Mouse (Mus musculus) MEL (cell line): Measurements from ENCODE around the gene Gm20867. TPM values are rescaled to one million over a fixed set of nuclear protein-coding genes. Genes with fewer than 3 reads are reported as not detected.
"Not testable (repeated sequence)": the region's sequence is repeated elsewhere in the genome, so short reads cannot be mapped to it uniquely, and the experiment has no call there.

ENCODE experiments used
- DNase-seq: peaks from one replicate; pipeline ENCODE4 v3.0.0; 2011; ENCODE audit warnings: low read depth, low spot score
- H3K27ac ChIP-seq: 2 replicates; pipeline ENCODE4 v1.5.1; 2012; ENCODE audit warnings: low read depth, mild to moderate bottlenecking, control low read depth, low read length, moderate library complexity; ENCODE audit not compliant: control insufficient read depth
- H3K27me3 ChIP-seq, 2 experiments: fragments of 150-350 bp in 1 of 2; sonication (generic) in 1 of 2; 2 replicates each; pipeline ENCODE4 v1.6.1; 2012; ENCODE audit warnings: low read length in 2 of 2, mild to moderate bottlenecking in 2 of 2, improper control_type of control experiment in 1 of 2, moderate library complexity in 1 of 2; ENCODE audit not compliant: insufficient read depth in 2 of 2, control insufficient read depth in 1 of 2
- H3K36me3 ChIP-seq, 2 experiments: 2 replicates each; pipeline ENCODE4 v1.6.1; 2012 to 2014; ENCODE audit warnings: low read length in 2 of 2, improper control_type of control experiment in 1 of 2, inconsistent platforms in 1 of 2, mild to moderate bottlenecking in 1 of 2; ENCODE audit not compliant: insufficient read depth in 2 of 2, control insufficient read depth in 1 of 2
- H3K4me1 ChIP-seq, 2 experiments: fragments of 150-350 bp in 1 of 2; sonication (generic) in 1 of 2; 2 replicates each; pipeline ENCODE4 v1.6.1; 2012; ENCODE audit warnings: low read length in 2 of 2, improper control_type of control experiment in 1 of 2, mild to moderate bottlenecking in 1 of 2; ENCODE audit not compliant: insufficient read depth in 2 of 2, control insufficient read depth in 1 of 2
- H3K4me3 ChIP-seq, 2 experiments: fragments of 150-350 bp in 1 of 2; sonication (generic) in 1 of 2; 2 replicates each; pipeline ENCODE4 v1.5.1; 2012; ENCODE audit warnings: low read depth in 2 of 2, low read length in 2 of 2, mild to moderate bottlenecking in 2 of 2, moderate library complexity in 2 of 2, control low read depth in 1 of 2, improper control_type of control experiment in 1 of 2; ENCODE audit not compliant: control insufficient read depth in 1 of 2, insufficient read depth in 1 of 2
- H3K79me2 ChIP-seq: 2 replicates; pipeline ENCODE4 v1.6.1; 2012; ENCODE audit warnings: mild to moderate bottlenecking, low read length, moderate library complexity; ENCODE audit not compliant: control insufficient read depth, poor library complexity, insufficient read depth
- H3K9ac ChIP-seq: 2 replicates; pipeline ENCODE4 v1.6.1; 2012; ENCODE audit warnings: low read depth, mild to moderate bottlenecking, control low read depth, low read length, moderate library complexity; ENCODE audit not compliant: control insufficient read depth, poor library complexity, severe bottlenecking
- H3K9me3 ChIP-seq: fragments of 150-350 bp; sonication (generic); replicated peaks from 2 replicates; pipeline ENCODE4 v1.6.1; 2012; ENCODE audit warnings: mild to moderate bottlenecking, low read length, improper control_type of control experiment, moderate library complexity; ENCODE audit not compliant: insufficient read depth
- polyA plus RNA-seq, 2 experiments: library from polyadenylated mRNA; stranded (reverse) in 1 of 2; unstranded in 1 of 2; fragments of >175 nt in 1 of 2; fragments of >200 nt in 1 of 2; gene quantifications; 2 replicates each; pipeline versions ENCODE4 v1.2.1 to v1.2.4; 2012; ENCODE audit warnings: low replicate concordance in 2 of 2, low read depth in 1 of 2; ENCODE audit not compliant: insufficient read length in 2 of 2, insufficient read depth in 1 of 2, missing spikeins in 1 of 2
- total RNA-seq: library from RNA; depleted of rRNA; stranded (reverse); fragments of 300-350 nt; gene quantifications from 2 replicates; pipeline ENCODE4 v1.2.3, GENCODE M21; 2012; rRNA removed

Gene Gm20867
- not detected in 2 replicates for total RNA-seq
- polyA plus RNA-seq: not detected

DNA sequence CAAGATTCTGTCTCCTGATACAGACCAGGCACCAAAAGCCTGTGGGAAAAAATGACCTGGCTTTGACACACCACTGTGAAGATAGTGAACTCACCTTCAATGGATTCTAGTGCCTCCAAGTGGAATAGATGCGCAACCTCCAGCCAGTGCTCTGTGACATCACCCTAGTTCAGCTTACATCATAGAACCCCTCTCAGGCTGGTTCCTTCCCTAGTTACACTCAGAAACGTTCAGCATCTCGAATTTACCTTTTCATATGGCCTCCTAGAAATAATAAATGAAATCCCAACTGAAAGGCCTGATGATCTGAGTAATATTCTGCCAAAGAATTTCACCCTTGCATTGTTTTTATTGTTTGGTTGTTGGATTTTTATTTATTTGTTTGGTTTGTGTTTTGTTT, at the start of gene Gm20867:
Gene Gm20867, minus strand, starts transcription at position 101 of the 400 bp plus-strand sequence.
- not testable (repeated sequence) for DNase-seq, H3K27me3 ChIP-seq, H3K79me2 ChIP-seq, H3K27ac ChIP-seq, H3K9me3 ChIP-seq, H3K9ac ChIP-seq, H3K36me3 ChIP-seq, H3K4me1 ChIP-seq, H3K4me3 ChIP-seq

Other genes starting within 250 kb of the Gm20867 start
- not detected in 2 replicates for gene Gm29564, start 249.8 kb upstream of the Gm20867 start, total RNA-seq
- gene Gm29564, start 249.8 kb upstream of the Gm20867 start, polyA plus RNA-seq: not detected